Mouse (Mus musculus): ENCODE data around the gene Cplx3. TPM values are rescaled to one million over a fixed set of nuclear protein-coding genes. Genes with fewer than 3 reads are reported as not detected.
A peak's percentile ranks its signal among the peaks of the same experiment; 100 is the strongest.

Cplx3 gene
- polyA plus RNA-seq, 1 experiment from 2014 or later: not detected

DNA sequence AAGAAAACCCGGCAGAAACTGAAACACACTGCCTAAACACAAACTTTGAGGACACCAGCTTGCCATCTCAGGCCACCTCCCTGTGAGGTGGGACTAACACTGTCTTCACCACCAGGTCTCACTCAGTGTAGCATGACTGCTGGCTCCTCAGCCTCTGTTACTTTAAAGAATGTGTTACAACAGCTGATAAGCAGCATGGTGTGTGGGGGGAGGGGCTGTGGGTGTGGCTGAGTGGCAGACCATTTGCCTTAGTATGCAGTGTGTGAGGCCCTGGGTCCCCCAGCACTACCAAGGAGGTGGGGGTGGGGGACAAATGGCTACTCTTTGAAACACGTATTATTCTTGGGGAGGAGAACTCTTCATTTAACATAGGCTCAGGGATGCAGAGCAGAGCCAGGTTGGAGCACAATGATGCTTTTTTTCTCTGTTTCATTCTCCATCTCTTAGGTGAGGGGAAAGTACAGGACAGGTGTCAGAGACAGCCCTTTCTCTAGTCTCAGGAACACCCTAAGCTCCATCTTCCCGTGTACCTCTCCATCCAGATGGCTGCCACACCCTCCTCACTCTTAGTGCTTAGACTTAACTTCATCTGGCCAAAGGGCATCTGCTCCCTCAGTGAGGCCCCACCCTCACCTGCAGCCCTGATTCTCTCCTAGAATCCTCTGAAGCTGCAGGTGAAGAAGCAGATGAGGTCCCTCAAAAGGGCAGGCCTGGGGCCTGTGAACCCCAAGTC lies 5.3 kb downstream of the Cplx3 start:
- no peak overlapping the region for H3K4me3 ChIP-seq (ENCODE audit: low read depth, low read length)
- no peaks in the 10 kb centered on the region; the same call in 1 of the 2 replicates for H3K4me1 ChIP-seq (ENCODE audit: insufficient read depth)
- no peak overlapping the region for H3K4me2 ChIP-seq (ENCODE audit: low read depth, low read length)
- no peak overlapping the region for H3K27ac ChIP-seq (ENCODE audit: low read depth)
- H3K27me3 ChIP-seq (ENCODE audit: insufficient read depth, low read length): peaks cover 12% of the 10 kb centered on the region
- no peaks in the 10 kb centered on the region for H3K36me3 ChIP-seq (replicated peaks; ENCODE audit: insufficient read depth, low read length)
- no peaks in the 10 kb centered on the region for H3K9me3 ChIP-seq (ENCODE audit: low read length)
- no peak overlapping the region for H3K9ac ChIP-seq (replicated peaks)
- DNase-seq (peak; percentile 50), ATAC-seq (no peak)
- no peak for TF ChIP-seq CTCF (IDR thresholded peaks at IDR 0.05; ENCODE audit: low read depth)
- no peak for TF ChIP-seq EP300 (IDR thresholded peaks at IDR 0.05; ENCODE audit: low read depth)
- WGBS (ENCODE audit: insufficient replicate concordance): 8% methylated on average over 3 of the region's 3 CpGs

DNA sequence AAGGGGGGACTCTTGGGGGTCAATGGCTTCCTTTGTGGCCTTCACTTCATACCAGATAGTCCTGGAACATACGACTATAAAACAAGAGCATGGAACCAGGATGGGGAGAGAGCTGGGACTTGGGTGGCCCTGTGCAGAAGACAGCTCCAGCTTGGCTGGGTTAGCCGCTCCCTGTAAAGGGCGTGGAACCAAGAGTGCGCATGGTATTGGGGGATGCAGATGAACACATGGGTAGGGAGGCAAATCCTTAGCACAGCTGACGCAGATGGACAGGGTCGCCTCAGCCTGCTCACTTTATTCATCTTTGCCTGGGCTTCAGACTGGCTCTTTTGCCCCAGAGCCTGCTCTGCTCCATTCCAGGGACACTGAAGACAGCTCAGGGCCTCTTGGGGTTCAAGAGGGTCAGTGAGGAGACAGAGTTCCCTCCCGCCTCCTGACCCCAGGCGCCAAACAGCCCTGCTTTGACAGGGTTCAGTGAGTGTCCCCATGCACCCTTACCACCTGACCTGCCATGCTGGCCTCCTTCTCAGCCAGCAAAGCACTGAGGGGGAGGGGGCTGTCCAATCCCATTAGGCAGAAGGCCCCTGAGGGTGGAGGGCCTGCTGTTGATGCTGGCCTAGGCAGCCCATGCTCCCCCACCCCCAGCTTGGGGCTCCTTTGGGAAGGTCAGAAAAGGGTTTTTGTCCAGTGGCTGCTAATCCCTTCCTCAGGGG lies 7.1 kb downstream of the Cplx3 start:
- no peaks in the 10 kb centered on the region for H3K9me3 ChIP-seq (ENCODE audit: low read length)
- WGBS (ENCODE audit: insufficient replicate concordance): 66% methylated on average over 8 of the region's 8 CpGs
- no peak overlapping the region for H3K4me3 ChIP-seq (ENCODE audit: low read depth, low read length)
- H3K4me1 ChIP-seq (ENCODE audit: insufficient read depth): no peaks in the 10 kb centered on the region; the same call in 1 of the 2 replicates
- peaks cover 13% of the 10 kb centered on the region; the same call in 1 of the 2 replicates for H3K36me3 ChIP-seq (replicated peaks; ENCODE audit: insufficient read depth, low read length)
- peaks cover 3% of the 10 kb centered on the region; the same call in 1 of the 2 replicates for H3K27me3 ChIP-seq (ENCODE audit: insufficient read depth, low read length)
- H3K9ac ChIP-seq (replicated peaks): no peak overlapping the region
- DNase-seq: no peak
- TF ChIP-seq CTCF (IDR thresholded peaks at IDR 0.05; ENCODE audit: low read depth): no peak
- no peak for TF ChIP-seq EP300 (IDR thresholded peaks at IDR 0.05; ENCODE audit: low read depth)
- no peak for ATAC-seq
- H3K27ac ChIP-seq (ENCODE audit: low read depth): no peak overlapping the region
- H3K4me2 ChIP-seq (ENCODE audit: low read depth, low read length): no peak overlapping the region

DNA sequence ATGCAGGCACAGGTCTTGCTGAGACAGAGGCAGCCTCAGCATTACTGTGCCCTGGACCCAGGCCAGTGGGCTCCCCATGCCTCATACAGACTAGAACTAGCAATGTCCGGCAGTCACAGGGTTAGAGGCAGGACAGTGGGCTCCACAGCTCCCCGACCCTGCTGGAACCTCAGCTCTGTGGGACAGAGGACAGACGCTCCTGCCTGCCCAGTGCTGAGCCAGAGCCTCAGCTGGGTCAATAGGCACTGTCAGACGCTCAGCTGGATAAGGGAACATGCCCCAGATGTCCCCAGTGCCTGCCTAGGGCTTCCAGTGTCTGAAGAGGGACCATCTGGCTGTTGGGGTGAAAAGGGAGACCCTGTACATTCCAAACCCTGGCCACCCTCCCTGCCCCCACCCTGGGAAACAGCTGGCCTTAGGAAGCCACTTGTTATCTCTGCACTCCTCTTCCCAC lies 8.1 kb downstream of the Cplx3 start:
- no peak overlapping the region for H3K4me2 ChIP-seq (ENCODE audit: low read depth, low read length)
- H3K27me3 ChIP-seq (ENCODE audit: insufficient read depth, low read length): no peaks in the 10 kb centered on the region
- no peak overlapping the region for H3K4me3 ChIP-seq (ENCODE audit: low read depth, low read length)
- H3K36me3 ChIP-seq (replicated peaks; ENCODE audit: insufficient read depth, low read length): peaks cover 17% of the 10 kb centered on the region; the same call in 1 of the 2 replicates
- no peaks in the 10 kb centered on the region; the same call in 1 of the 2 replicates for H3K4me1 ChIP-seq (ENCODE audit: insufficient read depth)
- H3K9me3 ChIP-seq (ENCODE audit: low read length): no peaks in the 10 kb centered on the region
- 48% methylated on average over 4 of the region's 4 CpGs for WGBS (ENCODE audit: insufficient replicate concordance)
- no peak for TF ChIP-seq CTCF (IDR thresholded peaks at IDR 0.05; ENCODE audit: low read depth)
- TF ChIP-seq EP300 (IDR thresholded peaks at IDR 0.05; ENCODE audit: low read depth): no peak
- DNase-seq (no peak), ATAC-seq (no peak)
- no peak overlapping the region for H3K9ac ChIP-seq (replicated peaks)
- peak overlapping the region; percentile 22; the same call in 1 of the 2 replicates for H3K27ac ChIP-seq (ENCODE audit: low read depth)

DNA sequence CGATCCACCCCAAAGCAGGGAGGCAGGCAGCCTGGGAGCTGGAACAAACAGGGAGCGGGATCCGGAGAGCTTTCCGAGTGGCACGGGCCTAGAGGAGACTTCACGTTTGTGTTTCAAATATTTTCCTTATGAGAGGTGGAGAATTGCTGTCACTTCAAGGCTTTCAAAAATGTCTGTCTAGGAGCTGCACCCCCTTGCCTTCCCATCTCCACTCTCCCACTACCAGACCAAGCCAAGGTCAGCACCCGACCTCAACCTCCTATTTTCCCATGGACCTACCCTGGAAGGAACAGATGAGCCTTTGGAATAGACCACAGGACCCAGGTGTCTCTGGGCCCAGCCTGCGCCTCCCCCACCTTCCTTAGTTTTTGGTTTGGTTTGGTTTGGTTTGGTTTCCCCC lies 8.8 kb downstream of the Cplx3 start:
- DNase-seq: no peak
- Histone ChIP-seq H3K4me2 (ENCODE audit: low read depth, low read length) (no peak overlapping the region), H3K36me3 (replicated peaks; ENCODE audit: insufficient read depth, low read length) (peaks cover 21% of the 10 kb centered on the region; the same call in 1 of the 2 replicates), H3K27me3 (ENCODE audit: insufficient read depth, low read length) (no peaks in the 10 kb centered on the region), H3K4me1 (ENCODE audit: insufficient read depth) (no peaks in the 10 kb centered on the region; the same call in 1 of the 2 replicates), H3K27ac (ENCODE audit: low read depth) (no peak overlapping the region), H3K9ac (replicated peaks) (no peak overlapping the region), H3K4me3 (ENCODE audit: low read depth, low read length) (no peak overlapping the region), H3K9me3 (ENCODE audit: low read length) (no peaks in the 10 kb centered on the region)
- no peak for TF ChIP-seq EP300 (IDR thresholded peaks at IDR 0.05; ENCODE audit: low read depth)
- no peak for TF ChIP-seq CTCF (IDR thresholded peaks at IDR 0.05; ENCODE audit: low read depth)
- no peak for ATAC-seq
- WGBS (ENCODE audit: insufficient replicate concordance): 84% methylated on average over 8 of the region's 8 CpGs

DNA sequence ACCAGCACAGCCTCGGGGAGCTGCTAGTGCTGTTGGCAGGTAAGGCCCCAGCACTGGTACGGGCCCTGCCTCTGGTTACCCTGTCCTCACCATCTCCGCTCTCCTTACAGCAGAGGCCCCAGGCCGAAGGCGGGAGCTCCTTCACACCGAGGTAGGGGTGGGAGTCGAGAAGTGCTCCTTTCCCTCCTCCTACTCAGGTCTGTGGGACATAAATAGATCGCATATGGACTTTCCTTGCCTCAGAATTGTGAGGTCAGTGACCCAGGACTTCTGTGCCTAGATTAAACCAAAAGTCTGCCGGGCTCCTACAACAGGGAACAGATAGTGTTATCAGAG lies 11.9 kb downstream of the Cplx3 start:
- no peak overlapping the region for H3K27ac ChIP-seq (ENCODE audit: low read depth)
- H3K9ac ChIP-seq (replicated peaks): no peak overlapping the region
- H3K4me2 ChIP-seq (ENCODE audit: low read depth, low read length): no peak overlapping the region
- H3K9me3 ChIP-seq (ENCODE audit: low read length): no peaks in the 10 kb centered on the region
- H3K36me3 ChIP-seq (replicated peaks; ENCODE audit: insufficient read depth, low read length): peaks cover 21% of the 10 kb centered on the region; the same call in 1 of the 2 replicates
- no peak overlapping the region for H3K4me3 ChIP-seq (ENCODE audit: low read depth, low read length)
- no peaks in the 10 kb centered on the region for H3K27me3 ChIP-seq (ENCODE audit: insufficient read depth, low read length)
- TF ChIP-seq EP300 (IDR thresholded peaks at IDR 0.05; ENCODE audit: low read depth) (no peak), CTCF (IDR thresholded peaks at IDR 0.05; ENCODE audit: low read depth) (no peak)
- 71% methylated on average over 9 of the region's 9 CpGs for WGBS (ENCODE audit: insufficient replicate concordance)
- H3K4me1 ChIP-seq (ENCODE audit: insufficient read depth): peaks cover 6% of the 10 kb centered on the region
- ATAC-seq: no peak
- DNase-seq: no peak

DNA sequence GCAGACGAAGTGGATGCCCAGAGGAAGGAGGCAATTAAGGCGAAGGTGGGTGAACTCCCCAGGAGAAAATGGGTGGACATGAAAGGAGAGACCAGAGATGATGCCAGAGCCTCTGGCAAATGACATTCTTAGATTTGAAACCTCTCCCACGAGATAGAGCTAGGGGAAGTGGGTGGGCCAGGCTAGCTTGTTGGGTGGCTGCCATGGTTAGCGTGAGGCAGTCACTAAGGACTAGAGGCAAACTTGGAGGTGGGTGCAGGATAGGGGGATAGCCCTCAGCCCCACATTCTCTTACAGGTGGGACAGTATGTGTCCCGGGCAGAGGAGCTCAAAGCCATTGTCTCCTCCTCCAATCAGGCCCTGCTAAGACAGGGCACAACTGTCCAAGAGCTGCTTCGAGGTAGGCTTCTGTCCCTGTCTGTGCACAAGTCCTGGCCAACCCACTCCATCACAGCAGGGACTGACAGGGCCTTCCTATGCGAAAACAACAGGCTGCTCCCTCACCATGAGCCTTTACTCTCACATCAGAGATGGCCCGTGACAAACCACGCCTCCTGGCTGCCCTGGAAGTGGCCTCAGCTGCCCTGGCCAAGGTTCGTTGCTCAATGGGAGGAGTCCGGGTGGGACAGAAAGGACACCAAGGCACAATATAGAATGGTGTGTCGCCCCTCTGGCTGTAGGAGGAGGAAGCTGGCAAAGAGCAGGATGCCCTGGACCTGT lies 12.5 kb downstream of the Cplx3 start:
- no peak overlapping the region for H3K4me3 ChIP-seq (ENCODE audit: low read depth, low read length)
- TF ChIP-seq EP300 (IDR thresholded peaks at IDR 0.05; ENCODE audit: low read depth) (no peak), CTCF (IDR thresholded peaks at IDR 0.05; ENCODE audit: low read depth) (no peak)
- DNase-seq (peak; percentile 36), ATAC-seq (no peak)
- no peaks in the 10 kb centered on the region for H3K9me3 ChIP-seq (ENCODE audit: low read length)
- H3K36me3 ChIP-seq (replicated peaks; ENCODE audit: insufficient read depth, low read length): peaks cover 21% of the 10 kb centered on the region; the same call in 1 of the 2 replicates
- WGBS (ENCODE audit: insufficient replicate concordance): 62% methylated on average over 12 of the region's 12 CpGs
- H3K4me2 ChIP-seq (ENCODE audit: low read depth, low read length): no peak overlapping the region
- H3K9ac ChIP-seq (replicated peaks): no peak overlapping the region
- H3K4me1 ChIP-seq (ENCODE audit: insufficient read depth): peaks cover 11% of the 10 kb centered on the region
- no peak overlapping the region for H3K27ac ChIP-seq (ENCODE audit: low read depth)
- H3K27me3 ChIP-seq (ENCODE audit: insufficient read depth, low read length): no peaks in the 10 kb centered on the region
